Mouse (Mus musculus) CD4-positive, CD25-positive, alpha-beta regulatory T cell (primary cell): ENCODE measurements around the gene Krtap5-3. TPM values are rescaled to one million over a fixed set of nuclear protein-coding genes. Genes with fewer than 3 reads are reported as not detected.

ENCODE experiments used
- polyA plus RNA-seq: library from polyadenylated mRNA; unstranded; fragments of 100-300 nt; shearing (Covaris generic); gene quantifications from one replicate; pipeline ENCODE4 v1.2.1, GENCODE M21; 2017

The Krtap5-3 gene
- not detected for polyA plus RNA-seq

GRCm38 (mm10) chr7:142201064-142201463, at the start of gene Krtap5-3:
TSS of gene Krtap5-3 (plus strand) at chr7:142201364.

GRCm38 (mm10) chr7:142157013-142157412, 44.2 kb upstream of the Krtap5-3 start, which contains the start of gene Gm29735:
TSS of gene Gm29735 (minus strand) at chr7:142157113.

GRCm38 (mm10) chr7:142165639-142166038, 35.5 kb upstream of the Krtap5-3 start, which contains the start of gene Gm4553:
TSS of gene Gm4553 (minus strand) at chr7:142165739.

GRCm38 (mm10) chr7:142175905-142176304, 25.3 kb upstream of the Krtap5-3 start, which contains the start of gene Krtap5-2:
TSS of gene Krtap5-2 (minus strand) at chr7:142176005.

GRCm38 (mm10) chr7:142190289-142190688, 10.9 kb upstream of the Krtap5-3 start, which contains the start of gene Gm10153:
TSS of gene Gm10153 (minus strand) at chr7:142190389.

GRCm38 (mm10) chr7:142211559-142211958, 10.4 kb downstream of the Krtap5-3 start, which contains the start of gene Gm7579:
TSS of gene Gm7579 (plus strand) at chr7:142211859.

GRCm38 (mm10) chr7:142229871-142230270, 28.7 kb downstream of the Krtap5-3 start, which contains the start of gene Krtap5-5:
TSS of gene Krtap5-5 (minus strand) at chr7:142229971.

GRCm38 (mm10) chr7:142240978-142241377, 39.8 kb downstream of the Krtap5-3 start, which contains the start of gene Gm40460:
TSS of gene Gm40460 (minus strand) at chr7:142241078.

Other genes starting within 250 kb of the Krtap5-3 start
- 76.0 TPM for gene Mob2, start 140.3 kb upstream of the Krtap5-3 start, polyA plus RNA-seq
- gene Dusp8, start 105.5 kb upstream of the Krtap5-3 start, polyA plus RNA-seq, result not detected
- not detected for gene Gm45618, start 80.6 kb upstream of the Krtap5-3 start, polyA plus RNA-seq
- gene Gm39115, start 65.3 kb upstream of the Krtap5-3 start, polyA plus RNA-seq, result not detected
- gene Gm45337, start 56.8 kb upstream of the Krtap5-3 start, polyA plus RNA-seq, result not detected
- gene Gm29735, start 44.3 kb upstream of the Krtap5-3 start, polyA plus RNA-seq, result not detected
- not detected for gene Gm4553, start 35.6 kb upstream of the Krtap5-3 start, polyA plus RNA-seq
- gene Krtap5-2, start 25.4 kb upstream of the Krtap5-3 start, polyA plus RNA-seq, result not detected
- not detected for gene Gm10153, start 11.0 kb upstream of the Krtap5-3 start, polyA plus RNA-seq
- not detected for gene Gm7579, start 10.5 kb downstream of the Krtap5-3 start, polyA plus RNA-seq
- not detected for gene Krtap5-5, start 28.6 kb downstream of the Krtap5-3 start, polyA plus RNA-seq
- gene Gm40460, start 39.7 kb downstream of the Krtap5-3 start, polyA plus RNA-seq, result not detected
- not detected for gene Gm2431, start 57.0 kb downstream of the Krtap5-3 start, polyA plus RNA-seq
- gene Gm4559, start 73.0 kb downstream of the Krtap5-3 start, polyA plus RNA-seq, result not detected
- not detected for gene Krtap5-1, start 95.8 kb downstream of the Krtap5-3 start, polyA plus RNA-seq
- not detected for gene Krtap5-4, start 102.2 kb downstream of the Krtap5-3 start, polyA plus RNA-seq
- 4.5 TPM for gene Ifitm10, start 172.4 kb downstream of the Krtap5-3 start, polyA plus RNA-seq
- gene Gm49369, start 181.3 kb downstream of the Krtap5-3 start, polyA plus RNA-seq, result not detected
- gene Ctsd, start 186.7 kb downstream of the Krtap5-3 start, polyA plus RNA-seq, result 352 TPM
- gene Syt8, start 233.5 kb downstream of the Krtap5-3 start, polyA plus RNA-seq, result not detected
- not detected for gene Tnni2, start 240.4 kb downstream of the Krtap5-3 start, polyA plus RNA-seq